Mouse (Mus musculus): ENCODE measurements at regions not wholly inside any gene's neighbourhood (a gene's known extent, or its start where the extent isn't known, plus 50 kb on each side); places are given as distances from the start of the nearest gene placed in this dataset.
A peak's percentile ranks its signal among the peaks of the same experiment; 100 is the strongest.

GRCm38 (mm10) chr7:73143902-73144301, 231.4 kb upstream of the Rgma start:
- no peak for DNase-seq

DNA sequence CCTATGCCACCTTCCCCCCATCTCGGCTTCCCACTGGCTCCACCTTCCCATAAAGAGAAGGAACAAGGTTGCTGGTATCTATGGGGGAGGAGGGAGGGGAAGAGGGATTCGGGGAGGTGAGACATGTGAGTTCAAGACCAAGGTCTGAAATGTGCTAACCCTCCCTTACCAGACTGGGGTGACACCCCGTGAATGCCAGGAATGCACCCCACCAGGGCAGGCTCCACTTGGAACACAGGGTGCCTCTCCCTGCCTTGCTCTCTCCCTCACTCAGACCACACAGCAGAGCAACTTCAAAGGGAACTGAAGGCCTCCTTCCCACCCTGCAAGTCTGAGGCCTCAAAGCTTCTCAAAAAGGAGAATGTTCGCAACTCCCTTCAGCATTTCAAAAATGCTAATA, 230.5 kb upstream of the Rgma start:
- no peak for DNase-seq

- DNase-seq = no peak
These were observed 228.1 kb upstream of the Rgma start for GRCm38 (mm10) chr7:73147251-73147650.

DNA sequence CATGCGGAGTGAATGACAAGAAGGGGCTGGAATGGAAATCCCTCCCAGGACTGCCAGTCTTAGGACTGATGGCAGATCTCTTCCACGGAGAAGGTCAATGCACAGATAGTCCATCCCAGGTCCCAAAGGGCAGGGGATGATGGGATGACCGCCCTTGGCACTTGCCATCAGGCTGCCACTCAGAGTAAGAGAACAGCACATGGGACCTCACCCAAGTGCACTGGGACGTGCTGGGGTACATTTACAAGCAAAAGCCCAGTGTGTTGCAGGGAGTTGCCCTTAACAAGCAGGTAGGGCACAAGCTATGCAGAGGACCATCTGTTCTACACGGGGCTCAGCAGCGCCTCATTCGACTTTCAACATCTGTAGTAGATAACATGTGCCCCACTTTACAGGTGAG, 224.9 kb upstream of the Rgma start:
- no peak for DNase-seq

- no peak for DNase-seq
These were observed 223.5 kb upstream of the Rgma start for GRCm38 (mm10) chr7:73151586-73152467.

- no peak for DNase-seq
These were observed 221.6 kb upstream of the Rgma start for GRCm38 (mm10) chr7:73153668-73154067.

- no peak for DNase-seq
These were observed 216.5 kb upstream of the Rgma start for GRCm38 (mm10) chr7:73158833-73159232.

DNA sequence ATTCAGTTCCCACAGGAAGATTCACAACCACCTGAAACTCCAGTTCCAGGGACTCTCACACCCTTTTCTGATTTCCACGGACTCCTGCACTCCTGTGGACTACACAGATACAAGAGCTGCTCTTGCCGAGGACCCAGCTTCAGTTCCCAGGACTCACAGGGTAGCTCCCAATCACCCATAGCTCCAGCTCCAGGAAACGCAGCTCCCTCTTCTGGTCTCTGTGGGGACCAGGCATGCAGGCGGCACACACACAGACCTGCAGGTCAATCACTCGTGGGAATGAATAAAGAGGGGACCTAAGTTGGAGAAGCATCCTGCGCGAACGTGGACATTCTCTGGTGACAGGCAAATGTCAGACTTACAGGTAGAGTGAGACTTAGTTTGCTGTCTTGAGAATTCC, 214.3 kb upstream of the Rgma start:
- DNase-seq = no peak

GRCm38 (mm10) chr7:73163687-73164086, 211.6 kb upstream of the Rgma start:
- no peak for DNase-seq

DNA sequence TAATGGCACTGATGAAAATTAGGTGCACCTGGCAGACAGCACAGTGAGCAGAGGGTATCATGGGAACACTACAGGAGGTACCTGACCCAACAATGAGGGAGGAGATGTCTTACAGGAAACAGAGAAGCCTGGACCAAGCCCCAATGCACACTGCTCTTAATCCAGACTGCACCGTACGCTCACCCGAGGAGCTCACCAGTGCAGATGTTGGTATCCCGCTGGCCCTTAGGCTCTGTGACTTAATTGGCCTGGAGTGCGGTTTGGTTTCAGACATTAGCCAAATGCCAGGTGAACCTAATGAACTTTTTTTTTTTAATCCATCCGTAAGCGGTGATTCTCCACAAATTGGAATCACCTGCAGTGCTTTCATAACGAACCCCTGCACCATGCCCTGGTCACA, 209.8 kb upstream of the Rgma start:
- no peak for DNase-seq

DNA sequence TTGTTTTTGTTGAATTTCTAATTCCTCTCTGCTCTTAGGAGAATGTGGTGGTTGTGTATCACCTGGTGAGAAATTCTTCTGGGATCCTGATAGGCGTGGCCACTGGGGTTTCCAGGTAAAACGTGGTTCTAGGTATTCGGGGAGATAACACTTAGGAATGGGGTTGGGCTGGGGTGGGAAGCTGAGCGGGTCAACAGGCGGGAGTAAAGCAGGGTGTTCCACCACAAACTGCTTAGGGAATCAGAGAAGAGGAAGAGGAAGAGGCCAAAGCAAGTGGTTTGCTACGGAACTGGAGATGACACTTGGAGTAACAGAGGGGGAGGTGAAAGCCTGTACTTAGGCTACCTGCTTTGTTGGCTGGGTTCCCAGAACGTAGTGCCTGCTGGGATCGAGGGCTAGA, 205.9 kb upstream of the Rgma start:
- no peak for DNase-seq

- DNase-seq = no peak
These were observed 202.7 kb upstream of the Rgma start for GRCm38 (mm10) chr7:73172615-73173014.

DNA sequence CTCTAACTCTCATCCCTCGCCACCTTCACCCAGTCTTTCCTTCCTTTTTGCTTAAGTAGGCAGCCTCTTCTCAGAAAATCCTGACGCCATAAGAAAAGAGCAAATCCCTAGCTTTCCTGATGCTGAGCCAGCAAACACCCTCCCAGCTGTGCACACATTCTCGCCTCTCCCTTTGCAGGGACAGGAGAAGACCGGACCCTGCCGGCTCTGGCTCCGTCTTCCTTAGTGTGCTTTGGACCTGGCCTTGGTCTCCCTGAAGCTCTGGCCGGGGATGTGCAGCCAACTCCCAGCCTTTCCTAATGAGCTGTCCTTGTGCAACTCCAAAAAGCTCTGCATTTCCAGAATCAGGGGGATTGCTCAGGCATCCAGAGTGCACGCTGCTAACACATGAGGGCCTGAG, 191.5 kb upstream of the Rgma start:
- DNase-seq = peak; percentile 10

DNA sequence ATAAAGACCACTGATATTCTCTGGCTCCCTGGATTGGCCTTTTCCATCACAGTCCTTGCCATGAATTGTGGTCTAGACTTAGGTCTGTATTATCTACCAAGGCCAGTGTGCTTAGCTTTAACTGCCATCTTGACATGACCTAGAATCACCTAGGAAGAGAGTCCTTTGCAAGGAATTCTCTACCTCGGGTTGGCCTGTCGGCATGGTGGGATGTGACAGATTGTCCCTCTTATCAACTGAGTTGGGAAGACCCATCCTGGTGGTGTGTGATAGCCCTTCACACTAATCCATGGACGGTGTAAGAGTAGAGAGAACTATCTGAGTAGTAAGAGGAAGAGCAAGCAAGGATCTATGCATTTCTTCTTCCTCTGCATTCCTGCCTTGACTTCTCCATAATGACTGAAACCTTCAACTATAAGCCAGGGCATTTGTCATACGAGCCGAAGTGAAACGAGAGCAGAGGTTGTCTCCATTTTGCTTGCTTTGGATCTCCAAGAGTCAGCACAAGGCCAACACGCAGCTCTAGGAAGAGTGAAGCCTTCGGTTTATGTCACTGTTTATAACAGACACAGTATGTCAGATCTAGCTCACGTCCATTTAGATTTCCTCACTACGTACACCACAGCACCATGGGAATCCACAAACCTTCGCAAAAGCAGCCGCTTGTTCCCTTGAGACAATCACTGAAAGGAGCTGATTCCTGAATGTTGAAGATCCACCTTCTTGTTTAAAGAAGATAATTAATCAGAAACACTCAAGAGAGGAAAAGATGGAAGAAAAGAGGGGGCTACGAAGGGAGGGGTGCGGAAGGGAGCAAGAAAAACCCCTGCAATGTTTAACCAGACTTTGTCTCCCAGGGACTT, 190.9 kb upstream of the Rgma start:
- DNase-seq = no peak

- DNase-seq = no peak
These were observed 190.2 kb upstream of the Rgma start for GRCm38 (mm10) chr7:73185071-73185531.

- DNase-seq = no peak
These were observed 189.7 kb upstream of the Rgma start for GRCm38 (mm10) chr7:73185591-73185990.

DNA sequence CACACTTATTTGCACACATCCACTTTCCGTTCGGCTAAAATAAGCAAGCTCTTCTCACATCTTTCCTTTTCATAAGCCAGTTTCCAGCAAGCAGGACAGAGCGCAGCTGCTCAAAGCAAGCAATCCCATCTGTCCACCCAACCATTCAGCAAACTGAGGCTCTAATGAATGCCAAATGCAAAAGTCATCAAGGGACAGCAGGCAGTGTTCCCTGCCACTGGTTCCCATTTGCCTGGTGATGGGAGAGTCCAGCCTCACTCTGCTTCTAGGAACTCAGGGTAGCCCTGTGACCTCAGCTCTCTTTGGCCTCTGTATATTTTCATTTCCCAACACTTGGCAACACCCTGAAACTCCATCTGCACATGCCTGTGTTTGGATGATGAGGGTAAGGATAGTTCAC, 188.8 kb upstream of the Rgma start:
- DNase-seq = no peak

- DNase-seq = no peak
These were observed 183.7 kb upstream of the Rgma start for GRCm38 (mm10) chr7:73191388-73192278.

DNA sequence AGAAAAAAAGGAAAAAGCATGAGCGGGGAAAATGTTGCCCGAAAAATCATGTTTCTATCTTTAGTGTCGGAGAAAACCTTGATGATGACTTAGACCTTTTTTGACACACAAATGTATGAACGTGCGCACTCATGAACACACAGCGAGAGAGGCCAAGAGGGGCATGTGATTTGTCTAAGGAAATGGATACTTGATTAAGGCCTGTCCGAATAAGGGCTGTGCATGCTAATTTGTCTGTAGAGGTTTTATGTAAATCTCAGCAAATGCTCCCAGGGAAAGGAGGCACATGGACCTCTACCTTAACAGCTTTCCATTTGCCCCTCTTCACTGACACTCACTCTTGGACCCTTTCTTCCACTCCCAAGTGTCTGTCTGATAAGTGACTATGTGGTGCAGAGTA, 182.5 kb upstream of the Rgma start:
- DNase-seq = no peak

DNA sequence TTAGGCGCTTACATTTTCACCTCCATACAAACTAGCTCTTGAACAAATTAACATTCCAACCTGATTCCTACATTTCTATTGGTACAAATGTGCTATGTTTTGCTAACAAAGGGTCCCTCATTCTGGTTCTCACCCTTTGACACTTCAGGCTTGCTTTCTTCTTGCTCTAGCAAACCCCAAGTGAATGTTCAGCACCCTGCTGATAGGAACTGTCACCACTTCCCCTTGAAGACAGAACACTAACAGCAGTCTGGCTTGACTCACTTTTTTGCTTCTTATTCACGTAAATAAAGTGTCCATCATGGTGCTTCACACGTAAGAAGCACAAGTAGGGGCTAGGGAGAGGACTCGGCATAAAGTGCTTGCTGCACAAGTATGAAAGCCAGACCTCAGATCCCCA, 180.0 kb upstream of the Rgma start:
- DNase-seq = no peak

GRCm38 (mm10) chr7:73196851-73197531, 178.3 kb upstream of the Rgma start:
- DNase-seq = peak; percentile 14

GRCm38 (mm10) chr7:73198069-73198468, 177.2 kb upstream of the Rgma start:
- DNase-seq = no peak

Data from adrenal gland, postnatal 25 days (tissue).